Mouse (Mus musculus) midbrain, embryonic 14.5 days (tissue): ENCODE results near the gene Ppp2r5a. TPM values are rescaled to one million over a fixed set of nuclear protein-coding genes. Genes with fewer than 3 reads are reported as not detected.
A peak's percentile ranks its signal among the peaks of the same experiment; 100 is the strongest.

Source experiments
- ATAC-seq: fragments of 200-750 bp; cut with Nextera tagmentation; 2 replicates; pipeline ENCODE4 v1.8.0; 2017; ENCODE audit warnings: moderate number of reproducible peaks, moderate library complexity; ENCODE audit not compliant: low FRiP score, low TSS enrichment
- DNase-seq: peaks from one replicate; pipeline ENCODE4 v3.0.0-alpha.2; 2015
- H3K27ac ChIP-seq: fragments of 300-500 bp; sonication (generic); replicated peaks from 2 replicates; pipeline ENCODE4 v1.5.1; 2014; ENCODE audit warnings: mild to moderate bottlenecking, low read depth, low read length, moderate library complexity
- H3K27me3 ChIP-seq: fragments of 300-500 bp; sonication (generic); 2 replicates; pipeline ENCODE4 v1.6.1; 2014; ENCODE audit warnings: low read length, control low read depth, mixed read lengths; ENCODE audit not compliant: control insufficient read depth, insufficient read depth
- H3K36me3 ChIP-seq: fragments of 300-500 bp; sonication (generic); 2 replicates; pipeline ENCODE4 v1.6.1; 2014; ENCODE audit warnings: low read length, control low read depth; ENCODE audit not compliant: control insufficient read depth, insufficient read depth
- H3K4me1 ChIP-seq: fragments of 300-500 bp; sonication (generic); 2 replicates; pipeline ENCODE4 v1.6.1; 2014; ENCODE audit warnings: mild to moderate bottlenecking, antibody characterized with exemption, low read length, control low read depth; ENCODE audit not compliant: control insufficient read depth, insufficient read depth
- H3K4me2 ChIP-seq: fragments of 300-500 bp; sonication (generic); 2 replicates; pipeline ENCODE4 v1.6.1; 2014; ENCODE audit warnings: mild to moderate bottlenecking, low read length, moderate library complexity
- H3K4me3 ChIP-seq: fragments of 300-500 bp; sonication (generic); replicated peaks from 2 replicates; pipeline ENCODE4 v1.5.1; 2014; ENCODE audit warnings: low read depth, low read length
- H3K9ac ChIP-seq: fragments of 300-500 bp; sonication (generic); replicated peaks from 2 replicates; pipeline ENCODE4 v1.6.1; 2014; ENCODE audit warnings: mild to moderate bottlenecking, low read length, moderate library complexity
- H3K9me3 ChIP-seq: fragments of 300-500 bp; sonication (generic); 2 replicates; pipeline ENCODE4 v1.6.1; 2016; ENCODE audit warnings: low read length, control low read depth, mixed read lengths; ENCODE audit not compliant: control insufficient read depth
- WGBS: fragments of 180-500 bp; shearing (Covaris S2); extraction: QIAGEN DNeasy Blood & Tissue Kit; methylation state at CpG from one replicate; pipeline ENCODE4 v1.1.7; 2014; 5-methylcytosine and 5-hydroxymethylcytosine counted together
- polyA plus RNA-seq: library from polyadenylated mRNA; unstranded; fragments of >200 nt; fragmentation: Nextera tagmentation; extraction: Ambion mirVana; gene quantifications from 2 replicates; pipeline ENCODE4 v1.2.1, GENCODE M21; 2014

Ppp2r5a gene
- polyA plus RNA-seq, 1 experiment from 2014 or later, result 8.5 TPM

- Histone ChIP-seq H3K27ac (no peak overlapping the region), H3K4me2 (no peak overlapping the region), H3K4me1 (no peaks in the 10 kb centered on the region), H3K27me3 (no peaks in the 10 kb centered on the region), H3K9ac (no peak overlapping the region), H3K9me3 (no peaks in the 10 kb centered on the region), H3K4me3 (no peak overlapping the region), H3K36me3 (no peaks in the 10 kb centered on the region)
- no peak for DNase-seq
- WGBS, result 87% methylated on average over 9 of the region's 9 CpGs
- no peak for ATAC-seq
Measured at GRCm38 (mm10) chr1:191307766-191308455, 95.2 kb downstream of the Ppp2r5a start.

- Histone ChIP-seq H3K27me3 (no peaks in the 10 kb centered on the region), H3K27ac (no peak overlapping the region), H3K4me3 (no peak overlapping the region), H3K9me3 (no peaks in the 10 kb centered on the region), H3K36me3 (no peaks in the 10 kb centered on the region), H3K9ac (no peak overlapping the region), H3K4me1 (no peaks in the 10 kb centered on the region), H3K4me2 (no peak overlapping the region)
- WGBS, result 90% methylated on average over 9 of the region's 9 CpGs
- ATAC-seq (no peak), DNase-seq (no peak)
Measured at GRCm38 (mm10) chr1:191306316-191306715, 96.8 kb downstream of the Ppp2r5a start.

DNA sequence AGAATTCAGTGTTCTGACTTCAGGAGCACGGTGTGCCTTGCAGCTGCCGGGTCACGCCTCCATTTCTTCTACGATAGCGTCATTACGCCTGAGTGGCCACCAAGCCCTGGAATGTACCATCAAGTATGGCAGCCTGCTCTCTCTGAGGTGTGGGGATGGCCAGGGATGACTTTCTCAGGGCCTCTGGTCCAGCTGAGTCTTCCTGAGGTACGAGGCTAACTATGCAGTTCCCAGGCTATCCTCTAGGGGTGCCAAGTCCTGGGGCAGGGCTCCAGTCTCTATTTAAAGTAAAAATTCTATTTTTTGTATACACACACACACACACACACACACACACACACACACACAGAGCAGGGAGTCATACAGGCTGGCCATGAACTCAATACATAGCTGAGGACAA lies 97.5 kb downstream of the Ppp2r5a start:
- H3K9ac ChIP-seq, result no peak overlapping the region
- no peaks in the 10 kb centered on the region for H3K9me3 ChIP-seq
- ATAC-seq, result no peak
- H3K36me3 ChIP-seq, result no peaks in the 10 kb centered on the region
- no peak overlapping the region for H3K4me3 ChIP-seq
- H3K4me1 ChIP-seq, result no peaks in the 10 kb centered on the region
- H3K27me3 ChIP-seq, result no peaks in the 10 kb centered on the region
- H3K4me2 ChIP-seq, result no peak overlapping the region
- no peak overlapping the region for H3K27ac ChIP-seq
- DNase-seq, result peak; percentile 49
- WGBS, result 66% methylated on average over 7 of the region's 7 CpGs

DNA sequence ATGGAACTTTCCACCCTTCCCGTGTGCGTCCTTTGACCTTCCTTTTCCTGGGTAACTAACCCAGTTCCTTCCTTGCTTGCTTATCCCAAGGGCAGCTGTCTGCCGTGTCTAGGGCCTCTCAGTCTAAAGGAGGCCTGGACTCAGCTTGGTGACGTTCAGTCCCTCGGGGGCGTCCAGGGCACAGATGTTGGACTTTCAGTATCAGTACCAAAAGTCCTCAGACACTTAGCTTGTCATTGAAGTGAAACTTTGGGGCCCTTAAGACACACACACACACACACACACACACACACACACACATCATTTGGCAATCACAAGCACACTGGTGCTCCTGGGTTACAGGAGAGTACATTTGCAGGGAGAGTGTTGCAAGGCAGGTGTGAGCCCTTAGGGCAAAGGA lies 98.9 kb downstream of the Ppp2r5a start:
- no peak for DNase-seq
- Histone ChIP-seq H3K4me2 (no peak overlapping the region), H3K4me1 (no peaks in the 10 kb centered on the region), H3K4me3 (no peak overlapping the region), H3K9me3 (no peaks in the 10 kb centered on the region), H3K27me3 (no peaks in the 10 kb centered on the region), H3K36me3 (no peaks in the 10 kb centered on the region), H3K27ac (no peak overlapping the region), H3K9ac (no peak overlapping the region)
- no peak for ATAC-seq
- WGBS, result 79% methylated on average over 6 of the region's 6 CpGs

DNA sequence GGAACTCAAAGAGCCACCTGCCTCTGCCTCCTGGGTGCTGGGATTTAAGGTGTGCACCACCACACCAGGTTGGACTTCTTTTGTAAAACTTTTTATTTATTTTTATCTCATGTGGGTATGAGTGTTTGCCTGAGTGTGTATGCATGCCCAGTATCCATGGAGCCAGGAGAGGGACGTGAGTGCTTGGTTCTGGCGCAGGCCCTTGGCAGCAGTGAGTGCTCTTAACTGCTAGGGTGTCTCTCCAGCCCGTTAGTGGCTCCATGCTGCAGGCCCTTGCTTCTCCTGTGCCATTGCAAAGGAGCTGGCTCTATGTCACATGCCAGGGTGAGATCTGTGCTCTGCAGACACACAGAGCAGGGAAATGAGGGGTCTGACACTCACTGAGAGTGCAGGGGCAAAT lies 99.3 kb downstream of the Ppp2r5a start:
- no peak for DNase-seq
- H3K4me1 ChIP-seq, result no peaks in the 10 kb centered on the region
- no peaks in the 10 kb centered on the region for H3K36me3 ChIP-seq
- no peaks in the 10 kb centered on the region for H3K9me3 ChIP-seq
- H3K27ac ChIP-seq, result no peak overlapping the region
- no peak overlapping the region for H3K4me3 ChIP-seq
- H3K4me2 ChIP-seq, result no peak overlapping the region
- H3K27me3 ChIP-seq, result no peaks in the 10 kb centered on the region
- ATAC-seq, result no peak
- WGBS, result 79% methylated on average over 3 of the region's 3 CpGs
- H3K9ac ChIP-seq, result no peak overlapping the region

Other genes with a start within 250 kb of the Ppp2r5a start
- not detected in 2 replicates for gene Fam71a, start 238.5 kb downstream of the Ppp2r5a start, polyA plus RNA-seq
- 0.70 and 1.8 TPM in 2 replicates for gene Atf3, start 185.2 kb downstream of the Ppp2r5a start, polyA plus RNA-seq
- gene Nenf, start 85.1 kb downstream of the Ppp2r5a start, polyA plus RNA-seq, result 125 and 160 TPM in 2 replicates
- 41.1 and 47.1 TPM in 2 replicates for gene Tmem206, start 77.4 kb downstream of the Ppp2r5a start, polyA plus RNA-seq
- 4.8 and 10.4 TPM in 2 replicates for gene Dtl, start 172.3 kb upstream of the Ppp2r5a start, polyA plus RNA-seq
- 32.0 and 43.6 TPM in 2 replicates for gene Ints7, start 172.4 kb upstream of the Ppp2r5a start, polyA plus RNA-seq